Mouse (Mus musculus): ENCODE measurements around the gene Rps6ka2. TPM values are rescaled to one million over a fixed set of nuclear protein-coding genes. Genes with fewer than 3 reads are reported as not detected.

The Rps6ka2 gene
- polyA plus RNA-seq, 1 experiment: 1.3 TPM

DNA sequence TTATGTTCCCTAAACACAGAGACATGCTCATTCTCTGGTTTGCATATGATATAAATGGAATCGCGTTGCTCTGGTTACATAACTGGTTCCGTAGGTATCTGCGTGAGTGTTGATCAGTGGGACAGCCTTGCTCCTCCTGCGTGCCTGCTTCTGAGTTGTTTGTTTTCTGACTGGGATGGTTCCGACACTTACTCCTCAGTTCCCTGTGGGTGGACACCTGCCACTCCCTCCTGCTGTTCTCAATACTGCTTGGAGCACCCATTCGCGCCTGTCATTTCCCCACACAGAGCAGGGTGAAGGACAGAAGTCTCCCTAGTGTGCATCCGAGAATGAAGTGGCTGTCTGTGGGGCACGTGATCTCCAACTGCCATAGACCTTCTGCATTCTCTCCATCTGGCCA is 20.1 kb downstream of the Rps6ka2 start:
- Histone ChIP-seq H3K4me3 (ENCODE audit: insufficient read depth, low read depth, low read length) (no peak overlapping the region), H3K4me1 (ENCODE audit: control insufficient read depth, insufficient read depth, insufficient read length, low read length) (peaks cover 4% of the 10 kb centered on the region; the same call in 1 of the 2 replicates), H3K27ac (replicated peaks; ENCODE audit: low read depth, low read length) (no peak overlapping the region)

DNA sequence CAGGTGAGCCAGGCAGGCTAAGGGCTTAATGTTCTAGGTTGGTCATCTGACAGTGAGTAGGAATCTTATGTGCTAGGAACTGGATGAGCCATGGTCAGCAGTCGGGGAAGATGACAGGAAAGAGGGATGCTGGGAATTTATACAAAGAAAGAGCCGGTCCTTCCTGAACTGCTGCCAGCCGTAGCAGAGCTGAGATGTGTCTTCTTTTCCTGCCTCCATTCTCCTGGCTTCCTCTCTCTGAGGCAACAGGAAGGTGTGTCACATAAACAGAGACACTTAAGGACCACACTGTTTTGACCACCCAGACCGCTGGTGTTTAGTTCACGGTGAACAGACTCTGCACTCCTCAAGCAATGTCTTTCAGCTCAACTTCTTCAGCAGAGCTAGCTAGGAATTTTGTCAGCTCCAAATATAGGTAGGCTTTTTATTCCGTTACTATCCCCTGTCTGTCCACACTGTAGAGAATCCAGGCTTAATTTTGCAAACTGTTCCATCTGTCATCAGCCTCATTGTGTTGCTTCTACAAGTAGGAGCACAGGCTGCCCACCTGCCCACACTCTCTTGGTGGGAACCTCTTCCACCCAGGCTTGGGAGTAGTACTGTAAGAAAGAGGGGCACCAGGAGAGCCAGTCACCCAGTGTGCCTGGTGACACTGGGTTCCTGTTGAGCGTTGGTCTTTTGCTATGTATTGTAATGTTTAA is 24.4 kb downstream of the Rps6ka2 start:
- Histone ChIP-seq H3K4me3 (ENCODE audit: insufficient read depth, low read depth, low read length) (no peak overlapping the region), H3K4me1 (ENCODE audit: control insufficient read depth, insufficient read depth, insufficient read length, low read length) (peaks cover 17% of the 10 kb centered on the region), H3K27ac (replicated peaks; ENCODE audit: low read depth, low read length) (no peak overlapping the region)

DNA sequence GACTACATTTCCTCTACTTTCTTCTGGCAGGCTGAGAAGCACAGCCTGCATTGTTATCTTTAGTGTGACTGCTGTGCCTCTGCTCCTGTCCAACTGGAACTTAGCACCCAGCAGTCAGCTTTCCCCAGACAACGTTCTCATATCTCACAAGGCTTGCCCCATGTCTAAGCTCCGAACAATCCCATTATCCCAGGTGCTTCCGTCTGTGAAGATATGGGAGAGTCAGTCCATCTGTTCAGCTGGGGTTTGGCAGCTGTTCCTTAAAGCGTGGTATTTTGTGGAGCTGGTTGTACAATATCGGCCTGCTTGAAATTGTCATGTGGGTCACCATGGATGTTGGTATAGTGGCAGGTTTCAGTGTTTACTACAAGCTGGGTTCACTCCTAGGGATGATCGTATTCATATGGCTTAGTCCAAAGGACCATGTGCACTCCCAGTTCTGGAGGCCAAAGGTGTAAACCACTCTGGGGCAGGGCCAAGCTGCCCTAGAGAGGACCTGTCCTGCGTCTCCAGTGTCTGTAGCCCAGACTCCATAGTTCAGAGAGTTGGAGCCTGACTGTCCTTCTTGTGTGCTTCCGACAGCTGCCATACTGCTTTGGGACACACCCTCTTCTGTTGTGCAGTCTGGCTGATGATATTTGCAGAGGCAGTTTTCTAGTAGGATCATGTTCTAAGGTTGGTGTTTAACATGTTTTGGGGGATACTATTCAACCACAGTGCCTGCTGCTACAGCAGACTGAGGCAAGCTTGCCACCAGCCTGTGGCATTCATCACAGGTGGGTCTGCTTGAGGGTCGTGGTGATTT is 27.4 kb downstream of the Rps6ka2 start:
- peaks cover 17% of the 10 kb centered on the region for H3K4me1 ChIP-seq (ENCODE audit: control insufficient read depth, insufficient read depth, insufficient read length, low read length)
- H3K27ac ChIP-seq (replicated peaks; ENCODE audit: low read depth, low read length): 0 out of 2 replicates have a peak overlapping the region, but pooled peaks have one; percentile 0
- no peak overlapping the region for H3K4me3 ChIP-seq (ENCODE audit: insufficient read depth, low read depth, low read length)

DNA sequence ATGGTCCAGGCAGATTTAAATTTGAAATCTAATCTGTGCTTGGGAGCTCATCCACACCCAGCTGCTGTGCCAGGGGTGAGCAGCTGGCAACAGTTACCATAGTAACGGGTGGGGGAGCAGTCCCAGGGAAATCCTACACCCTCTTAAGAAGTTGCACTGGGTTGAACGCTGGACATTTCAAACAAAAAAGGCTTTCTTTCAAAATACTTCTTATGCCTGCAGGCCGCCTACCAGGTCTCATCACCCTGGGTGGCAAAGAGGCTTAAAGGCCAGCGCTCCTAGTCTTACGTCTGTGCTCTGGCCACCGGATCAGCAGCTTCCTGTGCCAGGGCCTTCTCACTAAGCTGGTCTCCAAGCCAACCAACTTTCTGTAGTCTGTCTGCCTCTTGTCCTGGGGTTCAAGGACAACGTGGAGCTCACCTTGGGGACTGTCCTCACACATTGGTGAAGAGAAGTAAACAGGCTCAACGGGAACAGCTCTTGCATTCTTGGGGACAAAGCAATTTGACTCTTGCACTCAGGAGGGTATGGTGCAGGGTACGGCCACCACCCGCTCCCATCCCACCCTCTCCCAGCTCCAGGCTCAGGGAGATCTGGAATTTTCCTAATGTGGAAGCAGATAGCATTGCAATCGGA is 35.0 kb downstream of the Rps6ka2 start:
- Histone ChIP-seq H3K4me1 (ENCODE audit: control insufficient read depth, insufficient read depth, insufficient read length, low read length) (peaks cover 17% of the 10 kb centered on the region), H3K4me3 (ENCODE audit: insufficient read depth, low read depth, low read length) (no peak overlapping the region), H3K27ac (replicated peaks; ENCODE audit: low read depth, low read length) (no peak overlapping the region)

DNA sequence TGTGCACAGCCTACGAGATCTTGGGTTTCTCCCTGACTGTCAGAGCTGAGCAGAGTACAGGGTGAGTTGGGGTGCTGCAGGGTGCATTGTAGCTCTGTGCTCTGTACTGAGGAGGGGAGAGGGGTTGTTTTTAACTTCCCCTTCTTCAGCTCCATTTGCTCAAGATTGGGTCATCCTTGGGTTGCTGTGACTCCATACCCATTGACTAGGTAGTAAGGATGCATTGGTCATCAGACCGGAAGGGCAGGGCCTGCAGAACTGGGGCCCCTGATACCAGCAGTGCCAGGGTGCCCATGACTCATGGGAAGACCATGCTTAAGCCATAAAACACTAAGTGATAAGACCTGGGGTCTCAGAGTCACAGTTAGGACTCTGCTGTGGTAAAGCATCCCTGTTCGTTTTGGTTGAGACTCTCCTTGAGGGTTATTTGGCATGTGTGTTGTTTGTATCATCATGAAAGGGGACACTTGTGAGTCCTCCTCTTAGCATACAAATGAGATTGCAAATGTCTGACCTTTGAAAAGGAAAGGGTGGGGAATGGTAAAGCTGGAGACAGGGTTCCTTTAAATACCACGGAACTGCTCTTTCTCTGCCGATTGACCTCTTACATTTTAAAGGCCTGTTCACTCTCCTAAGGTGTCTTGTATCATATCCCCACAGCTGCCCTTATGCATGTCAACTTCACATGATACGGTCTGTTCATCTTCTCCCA is 36.7 kb downstream of the Rps6ka2 start:
- peaks cover 17% of the 10 kb centered on the region for H3K4me1 ChIP-seq (ENCODE audit: control insufficient read depth, insufficient read depth, insufficient read length, low read length)
- H3K27ac ChIP-seq (replicated peaks; ENCODE audit: low read depth, low read length): no peak overlapping the region
- H3K4me3 ChIP-seq (ENCODE audit: insufficient read depth, low read depth, low read length): no peak overlapping the region

DNA sequence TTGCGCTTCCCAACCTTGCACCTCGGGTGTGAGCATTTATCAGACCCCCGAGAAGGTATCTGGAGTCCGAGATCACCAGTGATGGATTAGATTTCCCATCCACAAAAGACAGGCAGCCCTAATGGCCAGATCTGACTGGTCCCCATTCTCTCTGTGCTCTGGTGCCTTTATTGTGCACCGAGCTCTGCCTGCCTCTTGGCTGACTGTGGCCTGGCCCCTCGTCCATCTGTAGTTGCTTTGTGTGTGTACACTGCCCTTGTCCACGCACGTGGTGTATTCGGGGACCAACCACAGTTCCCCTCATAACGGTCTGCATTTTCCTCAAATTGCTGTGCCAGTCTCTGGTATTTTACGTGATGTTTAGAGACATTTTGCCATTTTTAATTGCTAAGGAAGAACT is 40.7 kb downstream of the Rps6ka2 start:
- Histone ChIP-seq H3K27ac (replicated peaks; ENCODE audit: low read depth, low read length) (no peak overlapping the region), H3K4me1 (ENCODE audit: control insufficient read depth, insufficient read depth, insufficient read length, low read length) (peaks cover 13% of the 10 kb centered on the region; the same call in 1 of the 2 replicates)

DNA sequence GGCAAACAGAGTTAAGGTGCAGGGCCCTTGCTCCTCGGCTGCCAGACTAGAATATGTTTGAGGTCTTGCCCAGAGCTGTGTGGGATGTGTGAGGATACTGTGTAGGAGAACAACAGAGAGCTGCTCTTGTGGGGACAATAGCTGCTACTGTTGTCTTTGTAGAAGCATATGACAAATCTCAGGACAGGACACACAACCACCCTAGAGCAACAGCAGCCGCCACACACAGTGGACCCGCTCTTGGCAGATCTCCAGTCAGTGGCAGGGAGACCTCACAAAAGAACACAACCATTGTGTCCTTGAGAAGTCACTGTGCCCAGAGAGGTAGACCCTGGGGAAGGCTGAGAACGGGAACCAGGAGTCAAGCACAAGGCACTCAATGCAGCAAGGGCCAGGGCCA is 42.0 kb downstream of the Rps6ka2 start:
- Histone ChIP-seq H3K4me1 (ENCODE audit: control insufficient read depth, insufficient read depth, insufficient read length, low read length) (peaks cover 9% of the 10 kb centered on the region; the same call in 1 of the 2 replicates), H3K4me3 (ENCODE audit: insufficient read depth, low read depth, low read length) (no peak overlapping the region), H3K27ac (replicated peaks; ENCODE audit: low read depth, low read length) (no peak overlapping the region)

More for the DNA sequence above, 40.7 kb downstream of the Rps6ka2 start:
- no peak overlapping the region for H3K4me3 ChIP-seq (ENCODE audit: insufficient read depth, low read depth, low read length)

DNA sequence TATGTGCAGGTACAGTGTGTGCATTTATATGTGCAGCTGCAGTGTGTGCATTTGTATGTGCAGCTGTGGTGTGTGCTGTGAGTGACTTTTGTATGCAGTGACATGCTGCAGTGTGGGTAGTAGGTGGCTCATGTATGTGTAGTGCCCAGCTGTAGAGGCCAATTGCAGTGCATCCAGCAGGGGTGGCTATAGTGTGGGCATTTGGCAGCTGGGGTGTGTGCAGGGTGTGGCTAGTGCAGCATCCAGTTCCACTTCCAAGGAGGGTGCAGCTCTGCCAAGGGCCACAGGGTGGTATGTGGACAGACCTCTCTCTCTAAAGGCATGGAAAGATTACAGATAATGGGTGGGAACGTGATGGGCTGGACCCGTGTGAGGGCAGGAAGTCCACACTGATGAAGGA is 43.3 kb downstream of the Rps6ka2 start:
- Histone ChIP-seq H3K4me3 (ENCODE audit: insufficient read depth, low read depth, low read length) (no peak overlapping the region), H3K4me1 (ENCODE audit: control insufficient read depth, insufficient read depth, insufficient read length, low read length) (peaks cover 9% of the 10 kb centered on the region; the same call in 1 of the 2 replicates), H3K27ac (replicated peaks; ENCODE audit: low read depth, low read length) (no peak overlapping the region)

DNA sequence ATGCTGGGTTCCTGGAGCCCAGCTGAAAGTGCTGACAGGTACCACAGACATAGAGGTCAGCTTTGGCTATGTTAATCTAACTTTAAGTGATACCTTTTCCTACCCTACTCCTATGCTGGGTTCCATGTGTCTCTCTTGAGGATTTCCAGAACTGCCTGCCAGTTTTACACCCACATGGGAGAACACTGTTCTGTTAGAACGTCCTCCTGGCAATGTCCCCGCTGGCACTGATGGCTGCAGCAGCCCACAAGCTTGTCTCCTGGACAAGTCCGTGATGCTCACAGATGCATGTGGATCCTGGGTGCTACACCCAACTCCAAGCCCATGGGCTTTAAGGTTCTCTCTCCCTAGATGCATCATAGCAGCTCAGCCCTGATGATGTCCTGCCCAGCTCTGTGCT is 44.1 kb downstream of the Rps6ka2 start:
- Histone ChIP-seq H3K4me3 (ENCODE audit: insufficient read depth, low read depth, low read length) (no peak overlapping the region), H3K27ac (replicated peaks; ENCODE audit: low read depth, low read length) (no peak overlapping the region), H3K4me1 (ENCODE audit: control insufficient read depth, insufficient read depth, insufficient read length, low read length) (peaks cover 9% of the 10 kb centered on the region; the same call in 1 of the 2 replicates)

DNA sequence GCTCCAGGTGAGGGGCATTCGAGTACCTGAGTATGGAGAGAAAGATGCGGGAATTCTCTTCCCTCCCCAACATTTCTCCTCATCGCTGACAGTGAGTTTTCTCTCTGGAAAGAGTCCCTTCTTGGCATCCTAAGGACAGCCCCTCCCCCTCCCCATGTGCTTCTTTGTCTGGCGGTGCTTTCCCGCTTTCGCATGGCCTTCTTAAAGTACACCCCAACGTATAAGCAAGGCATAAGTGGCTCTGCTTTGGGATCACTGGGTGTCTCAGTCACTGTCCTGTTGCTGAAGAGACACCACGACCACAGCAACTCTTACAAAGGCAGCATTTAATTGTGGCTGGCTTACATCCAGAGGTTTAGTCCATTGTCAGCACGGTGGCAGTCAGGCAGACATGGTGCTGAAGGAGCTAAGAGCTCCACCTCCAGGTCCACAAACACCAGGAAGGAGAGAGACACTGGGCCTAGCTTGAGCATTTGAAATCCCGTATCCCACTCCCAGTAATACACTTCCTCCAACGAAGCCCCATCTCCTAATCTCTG is 47.9 kb downstream of the Rps6ka2 start:
- Histone ChIP-seq H3K4me3 (ENCODE audit: insufficient read depth, low read depth, low read length) (no peak overlapping the region), H3K27ac (replicated peaks; ENCODE audit: low read depth, low read length) (no peak overlapping the region), H3K4me1 (ENCODE audit: control insufficient read depth, insufficient read depth, insufficient read length, low read length) (peaks cover 9% of the 10 kb centered on the region; the same call in 1 of the 2 replicates)

DNA sequence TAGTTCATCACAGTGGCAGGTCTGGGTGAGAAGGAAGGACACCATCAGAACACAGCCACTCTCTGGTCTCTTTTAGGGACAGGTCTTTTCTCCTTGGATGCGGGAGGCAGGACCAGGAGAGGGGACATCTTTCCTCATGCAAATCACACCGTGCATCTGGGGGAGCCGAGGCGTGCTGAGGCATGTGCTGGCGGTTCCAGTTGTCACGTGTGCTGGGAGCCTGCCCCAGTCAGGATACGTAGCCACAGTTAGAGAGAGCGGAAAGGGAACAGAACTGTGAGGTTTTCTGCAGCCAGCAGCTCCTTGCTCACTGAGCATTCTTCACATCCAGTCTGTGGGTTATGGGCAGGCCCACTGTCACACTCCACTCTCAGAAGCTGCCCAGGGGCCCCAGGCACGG is 48.5 kb downstream of the Rps6ka2 start:
- Histone ChIP-seq H3K4me1 (ENCODE audit: control insufficient read depth, insufficient read depth, insufficient read length, low read length) (peaks cover 9% of the 10 kb centered on the region; the same call in 1 of the 2 replicates), H3K4me3 (ENCODE audit: insufficient read depth, low read depth, low read length) (no peak overlapping the region), H3K27ac (replicated peaks; ENCODE audit: low read depth, low read length) (no peak overlapping the region)

DNA sequence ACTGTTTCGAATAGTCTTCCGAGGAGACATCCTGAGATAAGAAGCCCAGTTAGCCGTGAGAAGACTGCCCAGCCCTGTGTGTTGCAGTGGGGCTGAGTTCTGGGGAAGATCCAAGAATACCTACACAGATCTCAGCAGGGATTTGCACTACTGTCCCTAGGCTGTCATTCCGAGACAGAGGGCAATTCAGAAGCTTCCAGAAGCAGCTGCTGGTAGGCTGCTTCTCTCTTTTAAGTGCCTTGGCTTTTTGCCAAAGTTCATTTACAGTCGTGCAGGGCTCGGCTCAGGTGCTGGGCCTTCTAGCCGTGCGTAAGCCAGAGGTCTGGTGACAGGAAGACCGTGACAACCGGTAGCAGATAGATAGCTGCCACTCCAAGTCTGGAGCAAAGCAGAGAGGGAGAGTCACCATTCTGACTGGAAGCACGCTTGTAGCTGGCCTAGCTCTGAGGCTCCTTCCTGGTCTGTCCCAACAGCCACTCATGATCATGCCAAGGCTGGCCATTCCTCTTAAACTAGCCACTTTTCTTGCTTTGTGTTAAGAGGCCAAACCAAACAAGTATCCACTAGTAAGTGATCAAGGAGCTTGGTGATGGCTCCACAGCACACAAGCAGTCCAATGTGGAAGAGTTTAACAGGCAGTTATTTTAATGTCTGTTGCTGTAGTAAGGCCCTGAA is 49.3 kb downstream of the Rps6ka2 start:
- Histone ChIP-seq H3K4me3 (ENCODE audit: insufficient read depth, low read depth, low read length) (no peak overlapping the region), H3K27ac (replicated peaks; ENCODE audit: low read depth, low read length) (no peak overlapping the region), H3K4me1 (ENCODE audit: control insufficient read depth, insufficient read depth, insufficient read length, low read length) (peaks cover 6% of the 10 kb centered on the region; the same call in 1 of the 2 replicates)

DNA sequence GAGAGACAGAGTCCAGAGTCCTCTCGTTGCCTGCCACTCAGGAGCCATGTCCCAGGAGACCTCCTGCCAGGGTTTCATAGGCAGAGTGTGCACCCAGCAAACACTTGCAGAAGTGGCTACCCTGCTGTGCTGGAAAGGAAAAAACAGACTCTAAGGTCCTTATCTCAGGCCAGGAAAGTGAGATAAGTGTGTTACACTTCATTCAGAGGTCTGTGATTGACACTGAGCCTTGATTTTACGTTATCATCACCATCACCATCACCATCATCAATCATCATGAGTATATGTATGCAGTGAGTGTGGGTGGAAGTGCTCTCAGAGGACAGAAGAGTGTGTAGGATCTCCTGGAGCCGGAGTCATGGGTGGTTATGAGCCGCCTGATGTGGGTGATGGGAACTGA is 51.4 kb downstream of the Rps6ka2 start:
- Histone ChIP-seq H3K4me3 (ENCODE audit: insufficient read depth, low read depth, low read length) (no peak overlapping the region), H3K27ac (replicated peaks; ENCODE audit: low read depth, low read length) (no peak overlapping the region), H3K4me1 (ENCODE audit: control insufficient read depth, insufficient read depth, insufficient read length, low read length) (no peaks in the 10 kb centered on the region)

DNA sequence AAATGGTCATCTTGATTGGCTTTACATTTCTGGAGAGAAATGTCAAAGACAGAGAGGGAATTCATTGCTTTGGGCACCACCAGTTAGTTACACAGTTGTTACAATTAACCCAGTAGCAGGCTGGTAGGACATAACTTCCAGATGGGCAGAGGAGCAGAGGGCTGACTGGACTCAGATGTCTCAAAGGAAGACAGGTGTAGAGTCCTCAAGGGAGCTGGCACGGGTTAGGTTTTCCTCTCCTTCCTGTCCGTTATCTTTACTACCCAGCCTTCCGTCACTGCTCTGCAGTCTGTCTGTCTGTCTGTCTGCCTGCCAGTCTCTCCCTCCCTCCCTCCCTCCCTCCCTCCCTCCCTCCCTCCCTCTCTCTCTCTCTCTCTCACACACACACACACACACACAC is 52.3 kb downstream of the Rps6ka2 start:
- Histone ChIP-seq H3K4me3 (ENCODE audit: insufficient read depth, low read depth, low read length) (no peak overlapping the region), H3K4me1 (ENCODE audit: control insufficient read depth, insufficient read depth, insufficient read length, low read length) (no peaks in the 10 kb centered on the region), H3K27ac (replicated peaks; ENCODE audit: low read depth, low read length) (no peak overlapping the region)

All from brown adipose tissue, adult 24 weeks (tissue).